Mouse (Mus musculus): Measurements from ENCODE around the gene Gm42372. TPM values are rescaled to one million over a fixed set of nuclear protein-coding genes. Genes with fewer than 3 reads are reported as not detected.

Gm42372 gene
- total and polyA plus RNA-seq, 3 experiments, result 0.15 to 0.61 (median 0.47) TPM

- TF ChIP-seq E2F4 (IDR thresholded peaks at IDR 0.05; ENCODE audit: insufficient replicate concordance, low read depth, low read length) (no peak), CHD2 (IDR thresholded peaks at IDR 0.05; ENCODE audit: low read length) (no peak), MAX (IDR thresholded peaks at IDR 0.05; ENCODE audit: low read length) (no peak), JUND (conservative IDR thresholded peaks at IDR 0.05; ENCODE audit: low read depth, low read length) (no peak), NELFE (IDR thresholded peaks at IDR 0.05; ENCODE audit: low read depth, low read length) (no peak), RCOR1 (conservative IDR thresholded peaks at IDR 0.05; ENCODE audit: low read depth, low read length) (no peak), CHD1 (IDR thresholded peaks at IDR 0.05; ENCODE audit: low read depth, low read length) (no peak)
- in situ Hi-C loops (cut with MboI; ENCODE audit: low pct_ligation_motif_present, low pct_unique_long_range_greater_than_20kb, low sequenced_read_pairs) (no loop called here), dilution Hi-C loops (cut with MboI; ENCODE audit: extremely low pct_ligation_motif_present, extremely low pct_unique_long_range_greater_than_20kb, low sequenced_read_pairs) (no loop called here)
- Histone ChIP-seq H3K79me2 (replicated peaks; ENCODE audit: control insufficient read depth, extremely low read depth, insufficient read depth, poor library complexity, severe bottlenecking) (no peaks in the 10 kb centered on the region), H3K4me2 (ENCODE audit: insufficient read depth, low read depth, poor library complexity, severe bottlenecking) (no peak overlapping the region), H3K36me3 (replicated peaks in 1 of 2; ENCODE audit: control insufficient read depth in 1 of 2, insufficient read depth in 1 of 2, low read length in 1 of 2) (no peaks in the 10 kb centered on the region), H3K9me3 (replicated peaks; ENCODE audit: low read length) (no peaks in the 10 kb centered on the region), H3K27ac (ENCODE audit: insufficient read depth, low read depth) (no peak overlapping the region), H3K9ac (ENCODE audit: insufficient read depth, low read depth) (no peak overlapping the region), H3K4me3 (replicated peaks in 1 of 3; ENCODE audit: low read depth in 2 of 3, low read length in 2 of 3, poor library complexity in 1 of 3) (no peak overlapping the region), H3K4me1 (ENCODE audit: control insufficient read depth in 1 of 2, insufficient read depth in 2 of 2) (0 out of 4 replicates have a peak, but pooled peaks cover 0 to 3% of the 10 kb centered on the region in 2 experiments), H3K27me3 (replicated peaks) (peaks cover 2% of the 10 kb centered on the region)
- DNase-seq (ENCODE audit: extremely low read depth), result no peak
Measured at GRCm38 (mm10) chr7:16961678-16962077, 21.2 kb upstream of the Gm42372 start.

- TF ChIP-seq MAZ (IDR thresholded peaks at IDR 0.05; ENCODE audit: low read depth, low read length), result no peak
- no peak for TF ChIP-seq CHD1 (IDR thresholded peaks at IDR 0.05; ENCODE audit: low read depth, low read length)
- no peak for TF ChIP-seq ETS1 (conservative IDR thresholded peaks at IDR 0.05; ENCODE audit: low read depth, low read length)
- H3K27ac ChIP-seq (ENCODE audit: insufficient read depth, low read depth), result no peak overlapping the region
- dilution Hi-C loops (cut with MboI; ENCODE audit: extremely low pct_ligation_motif_present, extremely low pct_unique_long_range_greater_than_20kb, low sequenced_read_pairs), result no loop called here
- no peaks in the 10 kb centered on the region; a peak in 1 of 4 replicates for H3K4me1 ChIP-seq (ENCODE audit: control insufficient read depth in 1 of 2, insufficient read depth in 2 of 2)
- no peak for DNase-seq (ENCODE audit: extremely low read depth)
- H3K4me2 ChIP-seq (ENCODE audit: insufficient read depth, low read depth, poor library complexity, severe bottlenecking), result no peak overlapping the region
- H3K4me3 ChIP-seq (replicated peaks in 1 of 3; ENCODE audit: low read depth in 2 of 3, low read length in 2 of 3, poor library complexity in 1 of 3), result no peak overlapping the region
- no peaks in the 10 kb centered on the region for H3K79me2 ChIP-seq (replicated peaks; ENCODE audit: control insufficient read depth, extremely low read depth, insufficient read depth, poor library complexity, severe bottlenecking)
- H3K36me3 ChIP-seq (replicated peaks in 1 of 2; ENCODE audit: control insufficient read depth in 1 of 2, insufficient read depth in 1 of 2, low read length in 1 of 2), result no peaks in the 10 kb centered on the region
- H3K9ac ChIP-seq (ENCODE audit: insufficient read depth, low read depth), result no peak overlapping the region
- no peaks in the 10 kb centered on the region for H3K27me3 ChIP-seq (replicated peaks)
- peaks cover 3% of the 10 kb centered on the region for H3K9me3 ChIP-seq (replicated peaks; ENCODE audit: low read length)
- in situ Hi-C loops (cut with MboI; ENCODE audit: low pct_ligation_motif_present, low pct_unique_long_range_greater_than_20kb, low sequenced_read_pairs), result no loop called here
Measured at GRCm38 (mm10) chr7:16968414-16968813, 14.5 kb upstream of the Gm42372 start.

GRCm38 (mm10) chr7:16971160-16971559 is 11.7 kb upstream of the Gm42372 start:
- H3K9ac ChIP-seq (ENCODE audit: insufficient read depth, low read depth), result no peak overlapping the region
- no peaks in the 10 kb centered on the region for H3K27me3 ChIP-seq (replicated peaks)
- no peak overlapping the region for H3K4me2 ChIP-seq (ENCODE audit: insufficient read depth, low read depth, poor library complexity, severe bottlenecking)
- in situ Hi-C loops (cut with MboI; ENCODE audit: low pct_ligation_motif_present, low pct_unique_long_range_greater_than_20kb, low sequenced_read_pairs), result no loop called here
- TF ChIP-seq ELF1 (IDR thresholded peaks at IDR 0.05; ENCODE audit: low read depth, low read length), result no peak
- no peak for TF ChIP-seq CHD2 (IDR thresholded peaks at IDR 0.05; ENCODE audit: low read length)
- no peak for TF ChIP-seq MEF2A (IDR thresholded peaks at IDR 0.05; ENCODE audit: borderline replicate concordance, low read depth, low read length)
- TF ChIP-seq MAX (IDR thresholded peaks at IDR 0.05; ENCODE audit: low read length), result no peak
- TF ChIP-seq ETS1 (conservative IDR thresholded peaks at IDR 0.05; ENCODE audit: low read depth, low read length), result no peak
- TF ChIP-seq CTCF (conservative IDR thresholded peaks at IDR 0.05 in 1 of 2, IDR thresholded peaks at IDR 0.05 in 1 of 2; ENCODE audit: low read depth in 2 of 2, low read length in 2 of 2), result no peak
- TF ChIP-seq EP300 (IDR thresholded peaks at IDR 0.05; ENCODE audit: low read length), result no peak
- no peak for TF ChIP-seq POLR2A (IDR thresholded peaks at IDR 0.05; ENCODE audit: low read depth, low read length)
- TF ChIP-seq ZNF384 (IDR thresholded peaks at IDR 0.05; ENCODE audit: low read depth, low read length), result no peak
- TF ChIP-seq USF1 (IDR thresholded peaks at IDR 0.05; ENCODE audit: low read depth, low read length), result no peak
- TF ChIP-seq ZMIZ1 (IDR thresholded peaks at IDR 0.05; ENCODE audit: low read depth, low read length), result no peak
- dilution Hi-C loops (cut with MboI; ENCODE audit: extremely low pct_ligation_motif_present, extremely low pct_unique_long_range_greater_than_20kb, low sequenced_read_pairs), result no loop called here
- no peaks in the 10 kb centered on the region for H3K36me3 ChIP-seq (replicated peaks in 1 of 2; ENCODE audit: control insufficient read depth in 1 of 2, insufficient read depth in 1 of 2, low read length in 1 of 2)
- H3K4me1 ChIP-seq (ENCODE audit: control insufficient read depth in 1 of 2, insufficient read depth in 2 of 2), result no peaks in the 10 kb centered on the region; a peak in 1 of 4 replicates
- no peak overlapping the region for H3K27ac ChIP-seq (ENCODE audit: insufficient read depth, low read depth)
- DNase-seq (ENCODE audit: extremely low read depth), result no peak
- H3K4me3 ChIP-seq (replicated peaks in 1 of 3; ENCODE audit: low read depth in 2 of 3, low read length in 2 of 3, poor library complexity in 1 of 3), result no peak overlapping the region
- H3K9me3 ChIP-seq (replicated peaks; ENCODE audit: low read length), result peaks cover 3% of the 10 kb centered on the region
- H3K79me2 ChIP-seq (replicated peaks; ENCODE audit: control insufficient read depth, extremely low read depth, insufficient read depth, poor library complexity, severe bottlenecking), result no peaks in the 10 kb centered on the region
